Mouse (Mus musculus): ENCODE data around the gene Btbd35f13.
"Not testable (repeated sequence)": the region's sequence is repeated elsewhere in the genome, so short reads cannot be mapped to it uniquely, and the experiment has no call there.

Gene Btbd35f13

DNA sequence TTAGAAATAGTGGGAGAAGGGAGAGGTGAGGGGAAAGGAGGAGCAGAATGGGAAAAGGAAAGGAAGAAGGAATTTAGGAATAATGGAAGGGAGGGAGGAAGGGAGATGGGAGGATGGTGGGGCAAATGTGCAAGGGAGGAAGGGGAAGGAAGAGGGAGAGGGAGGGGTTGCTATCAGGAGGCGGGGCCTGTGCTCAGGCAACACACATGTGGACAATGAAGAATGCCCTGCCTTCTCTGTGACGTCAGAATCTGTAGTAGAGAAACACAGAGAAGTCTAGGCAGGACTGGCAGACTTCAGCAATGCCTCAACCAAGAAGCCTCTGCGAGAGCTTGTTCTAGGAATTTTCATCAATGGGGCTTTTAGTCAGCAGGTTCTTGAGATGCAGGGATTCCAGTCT, at the start of gene Btbd35f13:
Btbd35f13 (plus strand) TSS at position 301 of the 400 bp plus-strand sequence.
- DNase-seq, result not testable (repeated sequence)

GRCm38 (mm10) chrX:33702249-33702648, 45.3 kb downstream of the Btbd35f13 start, which contains the start of gene Btbd35f14:
TSS of gene Btbd35f14 (minus strand) at chrX:33702349.
- DNase-seq, result not testable (repeated sequence)

Data from kidney, postnatal 25 days (tissue).